Mouse (Mus musculus): ENCODE measurements around the gene Alas2.

Gene Alas2

GRCm38 (mm10) chrX:150547239-150547638 is at the start of gene Alas2:
TSS of gene Alas2 (plus strand) at chrX:150547375.
- DNase-seq (ENCODE audit: low spot score) = no peak

- DNase-seq (ENCODE audit: low spot score) = no peak
Observed at GRCm38 (mm10) chrX:150508696-150509095, 38.5 kb upstream of the Alas2 start.

DNA sequence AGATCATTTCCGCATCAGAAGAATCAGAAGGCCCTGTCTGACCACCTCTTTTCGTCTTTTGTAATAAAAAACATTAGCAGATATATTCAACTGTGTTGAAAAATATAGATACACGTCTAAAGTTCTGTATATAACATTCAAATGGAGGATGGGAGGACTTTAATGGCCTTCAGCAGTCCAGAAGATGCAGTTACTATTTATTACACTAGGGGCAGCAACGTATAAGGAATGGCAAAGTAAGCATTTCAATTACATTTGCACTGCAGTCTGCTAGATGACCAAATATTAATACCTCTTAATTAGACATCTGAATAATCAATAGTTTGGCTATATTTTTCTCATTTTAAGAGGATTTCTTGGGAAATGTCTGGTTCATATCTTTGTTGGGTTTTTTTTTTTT is 36.5 kb upstream of the Alas2 start:
- no peak for DNase-seq (ENCODE audit: low spot score)

- DNase-seq (ENCODE audit: low spot score) = no peak
Observed at GRCm38 (mm10) chrX:150511274-150511673, 35.9 kb upstream of the Alas2 start.

GRCm38 (mm10) chrX:150514127-150514526 is 33.0 kb upstream of the Alas2 start:
- DNase-seq (ENCODE audit: low spot score) = no peak

DNA sequence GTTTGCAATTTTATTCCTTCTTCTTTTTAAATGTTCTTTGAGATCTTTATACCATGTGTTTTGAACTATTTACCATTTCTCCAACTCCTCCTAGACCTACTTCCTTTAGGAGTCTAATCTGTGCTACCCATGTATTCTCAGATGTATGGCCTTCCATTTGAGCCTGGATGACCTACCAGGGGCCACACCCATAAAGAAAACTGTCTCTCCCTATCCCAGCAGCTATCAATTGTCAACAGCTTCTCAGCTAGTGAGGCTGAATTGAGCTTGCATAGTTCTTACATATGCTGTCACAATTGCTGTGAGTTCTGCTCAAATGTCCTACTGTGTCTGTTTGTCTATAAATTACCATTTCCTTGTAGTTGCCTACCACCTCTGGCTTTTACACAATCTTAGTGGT is 31.2 kb upstream of the Alas2 start:
- DNase-seq (ENCODE audit: low spot score) = no peak

DNA sequence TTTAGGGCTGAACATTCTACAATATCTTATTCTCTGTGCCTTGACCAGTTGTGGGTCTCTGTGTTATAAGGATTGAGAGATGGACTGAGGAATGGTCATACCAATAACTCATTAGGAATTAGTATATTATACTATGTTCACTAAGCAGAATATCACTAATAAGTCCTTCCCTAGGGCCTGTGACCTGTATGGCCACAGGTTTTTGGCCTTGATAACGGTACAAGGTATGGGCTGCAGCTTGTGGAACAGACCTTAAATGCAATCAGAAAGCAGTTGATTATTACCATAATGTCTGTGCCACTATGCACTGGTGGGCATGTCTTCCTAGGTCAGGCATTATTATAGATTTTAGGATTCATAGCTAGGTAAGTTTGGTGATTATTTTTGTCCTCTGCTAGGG is 30.7 kb upstream of the Alas2 start:
- DNase-seq (ENCODE audit: low spot score) = no peak

DNA sequence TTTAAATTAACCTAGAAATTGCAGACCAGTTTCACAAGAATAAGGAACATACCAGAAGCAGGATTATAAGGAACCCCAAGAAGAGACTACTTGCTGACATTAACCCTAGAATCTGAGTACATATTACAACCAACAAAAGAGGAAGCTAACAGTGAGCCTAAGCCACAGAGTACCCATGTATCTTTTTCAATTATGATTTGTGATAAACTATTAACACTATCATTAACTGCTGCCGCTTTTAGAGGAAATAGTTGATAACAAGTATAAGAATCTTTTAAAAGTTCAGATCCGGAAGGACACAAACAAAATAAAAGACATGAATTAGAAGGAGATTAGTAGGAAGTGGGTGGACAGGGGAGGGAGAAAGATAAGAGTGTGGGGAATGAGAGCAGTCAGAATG is 7.1 kb upstream of the Alas2 start:
- no peak for DNase-seq (ENCODE audit: low spot score)

DNA sequence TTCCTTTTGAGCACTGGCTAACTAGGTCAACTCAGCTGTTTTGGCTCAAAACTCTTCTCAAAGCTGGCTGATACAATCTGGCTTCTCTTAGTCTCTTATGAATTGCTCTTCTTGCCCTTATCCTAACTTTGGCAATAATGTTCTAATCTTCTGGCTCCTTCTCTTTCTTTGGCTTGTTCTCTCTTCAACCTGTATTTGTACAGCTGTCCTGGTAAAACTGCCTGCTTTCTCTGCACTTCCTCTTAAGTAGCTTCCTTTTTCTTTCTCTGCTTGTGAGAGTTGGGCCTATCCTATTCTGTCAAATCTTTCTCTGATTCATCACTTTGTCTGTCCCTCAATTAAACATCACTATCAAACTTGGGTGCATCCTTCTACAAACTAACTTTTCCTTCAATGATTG is 5.5 kb upstream of the Alas2 start:
- DNase-seq (ENCODE audit: low spot score) = no peak

- DNase-seq (ENCODE audit: low spot score) = peak; percentile 19
Observed at GRCm38 (mm10) chrX:150549639-150550038, 2.5 kb downstream of the Alas2 start.

GRCm38 (mm10) chrX:150551986-150552385 is 4.8 kb downstream of the Alas2 start:
- no peak for DNase-seq (ENCODE audit: low spot score)

- DNase-seq (ENCODE audit: low spot score) = no peak
Observed at GRCm38 (mm10) chrX:150554032-150554431, 6.9 kb downstream of the Alas2 start.

DNA sequence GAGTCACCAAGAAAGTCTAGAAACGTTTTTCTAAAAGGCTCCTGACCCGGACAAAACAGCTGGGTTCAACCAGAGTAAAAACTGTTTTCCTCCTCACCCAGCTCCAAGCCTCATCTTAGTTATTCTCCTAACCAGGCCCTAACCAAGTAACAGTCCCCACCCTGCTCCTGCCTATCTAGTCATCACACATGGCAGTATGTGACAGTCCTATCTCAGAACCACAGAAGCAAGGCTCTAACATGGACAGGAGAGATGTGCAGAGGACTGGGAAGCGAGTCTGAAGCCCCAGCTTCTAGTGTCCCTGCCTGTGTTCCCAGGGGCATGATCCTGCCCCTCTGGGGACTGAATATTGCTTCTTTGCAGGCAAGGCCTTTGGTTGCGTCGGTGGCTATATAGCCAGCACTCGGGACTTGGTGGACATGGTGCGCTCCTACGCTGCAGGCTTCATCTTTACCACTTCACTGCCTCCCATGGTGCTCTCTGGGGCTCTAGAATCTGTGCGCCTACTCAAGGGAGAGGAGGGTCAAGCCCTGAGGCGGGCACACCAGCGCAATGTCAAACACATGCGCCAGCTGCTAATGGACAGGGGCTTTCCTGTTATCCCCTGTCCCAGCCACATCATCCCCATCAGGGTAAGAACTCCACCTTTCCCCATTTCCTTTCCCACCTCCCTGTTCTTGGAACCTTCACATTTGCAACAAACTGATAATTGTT is 17.6 kb downstream of the Alas2 start:
- DNase-seq (ENCODE audit: low spot score) = no peak

DNA sequence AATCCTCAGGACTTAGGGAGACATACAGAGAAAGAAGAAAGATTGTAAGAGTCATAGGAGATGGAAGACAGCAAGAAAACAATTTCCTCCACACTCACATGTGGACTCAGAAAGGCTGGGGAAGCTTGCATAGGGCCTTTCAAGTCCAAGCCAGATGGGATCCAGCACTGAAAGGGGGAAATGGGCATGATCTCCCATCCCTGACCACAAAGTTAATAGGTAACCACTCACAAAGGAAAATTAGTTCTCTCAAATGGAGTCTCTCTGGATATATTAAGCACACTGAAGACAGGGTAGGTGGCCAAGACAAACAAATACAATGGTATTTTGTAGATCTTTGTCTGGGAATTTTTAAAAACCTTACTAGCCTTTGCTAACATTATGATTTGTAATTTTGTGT is 34.7 kb downstream of the Alas2 start:
- no peak for DNase-seq (ENCODE audit: low spot score)

GRCm38 (mm10) chrX:150585116-150585515 is 37.9 kb downstream of the Alas2 start:
- no peak for DNase-seq (ENCODE audit: low spot score)

DNA sequence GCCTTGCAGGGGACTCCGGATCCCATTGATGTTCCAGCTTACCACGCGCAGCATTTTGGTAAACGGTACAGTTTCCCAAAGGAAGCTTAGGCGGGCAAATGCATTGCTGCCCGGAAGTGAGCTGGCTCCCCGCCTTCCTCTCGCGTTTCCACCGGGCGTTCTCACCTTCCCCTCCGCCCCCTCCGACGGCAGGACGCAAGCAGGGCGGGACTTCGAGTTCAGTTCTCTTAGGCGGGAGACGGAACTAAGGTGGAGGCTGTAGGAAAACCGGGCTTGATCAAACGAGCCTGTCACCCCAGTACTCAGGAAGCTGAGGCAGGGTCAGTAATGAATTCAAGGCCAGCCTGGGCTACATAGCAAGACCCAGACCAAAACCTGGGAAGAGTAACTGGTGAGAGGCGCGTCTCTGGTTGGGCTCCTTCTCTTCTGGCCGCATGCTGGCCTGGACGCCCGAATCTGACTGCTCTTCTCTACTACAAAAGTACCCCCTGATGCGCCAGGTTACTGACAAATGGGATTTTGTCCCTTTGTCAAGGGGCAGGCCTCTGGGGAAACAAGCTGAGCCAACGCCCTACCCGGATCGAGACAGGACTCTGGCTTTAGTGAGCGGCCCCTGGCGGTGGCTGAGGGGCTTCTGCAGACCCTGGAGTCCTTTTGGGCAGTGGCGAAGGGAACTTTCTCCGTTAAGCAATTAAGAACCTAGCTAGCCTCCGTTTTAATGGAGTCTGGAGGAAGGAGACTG is 41.0 kb downstream of the Alas2 start, which contains the start of gene Pfkfb1:
Gene Pfkfb1, plus strand, starts transcription at position 207 of the 742 bp plus-strand sequence.
- peak; percentile 79 for DNase-seq (ENCODE audit: low spot score)

DNA sequence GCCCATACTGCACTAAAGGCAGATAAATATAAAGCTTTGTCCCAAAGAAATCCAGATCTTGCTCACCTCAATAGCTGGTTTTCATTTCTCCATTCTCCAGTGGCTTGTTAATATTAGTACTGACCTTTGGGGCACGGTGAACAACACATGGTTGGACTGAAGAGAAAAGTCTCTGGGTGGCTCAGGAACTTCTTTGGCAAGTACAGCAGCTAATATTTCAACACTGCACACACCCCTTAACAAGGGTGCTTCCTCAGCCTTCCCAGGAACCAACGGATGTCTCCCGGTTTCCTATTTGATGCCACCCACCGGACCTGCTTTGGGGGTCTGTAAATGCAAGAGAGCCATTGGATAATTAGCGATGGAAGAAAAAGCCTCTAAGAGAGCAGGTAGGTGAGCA is 42.5 kb downstream of the Alas2 start, which contains the start of gene Apex2:
Gene Apex2, minus strand, starts transcription at position 173 of the 400 bp plus-strand sequence.
- no peak for DNase-seq (ENCODE audit: low spot score)

DNA sequence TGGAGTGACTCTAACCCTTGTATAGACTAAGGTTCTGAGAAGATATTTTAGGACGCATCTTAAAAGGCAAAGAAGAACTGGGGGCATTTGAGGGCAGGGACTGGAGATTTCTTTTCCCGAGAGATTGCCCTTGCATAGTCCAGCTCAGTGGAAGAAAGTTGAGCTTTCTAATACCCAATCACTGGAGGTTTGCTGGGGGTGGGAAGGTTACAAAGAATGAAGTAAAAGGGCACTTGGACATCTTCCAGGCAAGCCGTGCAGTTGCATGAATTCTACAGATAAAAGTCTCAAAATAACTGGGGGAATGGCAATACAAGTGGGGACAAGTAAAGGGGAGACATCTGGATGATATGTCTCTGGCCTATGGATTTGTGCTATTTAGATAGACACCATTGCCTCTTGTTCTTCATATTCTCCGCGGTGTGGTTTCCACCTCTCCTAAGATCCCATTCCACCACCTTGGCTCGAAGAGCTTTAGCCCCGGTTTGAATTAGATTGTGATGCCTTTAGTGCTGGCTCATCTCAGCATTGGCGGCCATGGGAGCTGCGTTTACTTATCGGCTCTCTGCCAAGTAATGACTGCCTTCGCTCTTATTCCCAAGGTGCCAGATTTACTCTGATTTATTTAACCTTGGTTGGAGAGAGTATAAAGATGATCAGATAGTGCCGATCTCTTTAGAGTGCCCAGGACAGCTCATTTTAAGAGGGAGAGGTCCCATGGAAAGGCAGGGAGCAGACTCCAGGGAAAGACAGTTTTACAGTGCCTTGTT is 46.3 kb downstream of the Alas2 start:
- no peak for DNase-seq (ENCODE audit: low spot score)

DNA sequence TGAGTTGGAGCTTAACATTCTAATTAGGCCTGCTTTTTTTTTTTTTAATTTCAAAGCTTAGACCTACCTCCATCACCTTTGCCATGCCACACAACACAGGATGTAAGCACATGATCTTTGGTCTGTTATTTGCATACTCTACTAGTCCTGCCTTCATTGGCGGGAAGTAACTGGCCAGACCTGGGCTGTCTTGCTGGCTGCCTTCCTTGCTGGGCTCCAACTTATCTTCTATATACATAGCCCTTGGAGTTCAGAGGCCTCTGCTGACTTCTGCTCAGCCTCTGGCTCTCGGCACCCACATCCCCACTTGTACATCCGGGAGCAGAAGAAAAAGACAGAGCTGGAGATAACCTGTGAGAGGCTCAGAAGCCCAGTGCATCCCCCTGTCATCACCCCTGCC is 47.0 kb downstream of the Alas2 start:
- no peak for DNase-seq (ENCODE audit: low spot score)

DNA sequence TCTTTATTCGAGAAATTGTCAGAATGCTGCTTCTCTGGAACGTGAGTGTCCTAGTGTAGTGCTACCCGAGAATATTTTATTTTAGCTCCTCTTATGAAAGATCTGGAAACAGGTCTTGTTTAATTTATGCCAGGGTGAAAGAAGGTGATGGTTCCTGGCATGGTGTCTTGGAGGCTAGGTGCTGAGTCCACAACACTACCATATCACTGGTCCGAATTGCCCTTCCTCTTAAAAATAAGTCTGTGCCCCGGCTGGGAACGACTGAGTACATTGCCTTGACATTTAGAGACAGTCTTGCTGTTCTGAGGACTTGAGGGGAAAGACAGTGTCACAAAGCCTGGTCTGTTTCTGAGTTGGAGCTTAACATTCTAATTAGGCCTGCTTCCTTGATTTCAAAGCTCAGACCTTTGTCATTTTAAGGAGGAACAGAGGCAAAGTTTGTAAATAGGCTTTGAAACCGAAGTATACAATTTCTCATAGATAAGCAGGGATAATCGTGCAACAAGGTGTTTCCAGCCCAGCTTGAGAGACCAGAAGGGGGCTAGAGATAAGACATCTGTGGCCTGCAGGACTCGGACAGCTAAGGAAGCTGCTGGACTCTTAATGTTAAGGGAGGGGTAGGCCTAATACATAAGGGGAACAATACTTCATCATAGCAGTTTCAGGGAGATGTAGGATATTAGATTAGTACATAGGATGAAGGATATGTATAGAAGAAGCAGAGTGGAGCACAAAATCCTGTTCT is 48.0 kb downstream of the Alas2 start:
- no peak for DNase-seq (ENCODE audit: low spot score)

DNA sequence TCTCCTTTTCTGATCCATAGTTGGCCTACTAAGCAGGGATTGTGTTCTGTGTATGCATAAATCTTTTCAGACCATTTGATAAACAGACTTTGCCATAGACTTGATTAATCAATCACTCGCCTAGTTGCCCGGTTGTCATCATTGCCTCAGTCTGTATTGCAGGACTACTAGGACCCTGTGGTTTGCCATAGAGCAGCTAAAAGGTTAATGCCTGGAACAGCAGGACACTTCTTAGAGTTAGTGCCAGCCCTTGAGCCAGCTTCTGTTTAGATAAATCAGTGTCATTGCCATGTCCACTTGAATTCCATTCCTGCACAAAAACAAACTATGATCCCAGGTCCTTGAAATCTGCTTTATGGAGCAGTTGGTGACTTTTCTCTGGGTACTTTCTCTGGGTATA is 51.7 kb downstream of the Alas2 start:
- DNase-seq (ENCODE audit: low spot score) = no peak

Data from testis, postnatal 14 days (tissue).